Mouse (Mus musculus) bone marrow, adult 2 months (tissue): ENCODE results near the gene Gm20604. TPM values are rescaled to one million over a fixed set of nuclear protein-coding genes. Genes with fewer than 3 reads are reported as not detected.

Source experiments
- H3K27ac ChIP-seq: fragments of 200-500 bp; 2 replicates; pipeline ENCODE4 v1.5.1; 2012; ENCODE audit warnings: low read depth, mild to moderate bottlenecking, control low read depth, inconsistent platforms, low read length; ENCODE audit not compliant: control insufficient read depth, poor library complexity, insufficient read depth
- H3K4me1 ChIP-seq: fragments of 200-500 bp; 2 replicates; pipeline ENCODE4 v1.6.1; 2011; ENCODE audit warnings: low read length; ENCODE audit not compliant: control insufficient read depth, insufficient read depth
- H3K4me3 ChIP-seq: fragments of 200-500 bp; replicated peaks from 2 replicates; pipeline ENCODE3; 2011; ENCODE audit warnings: mild to moderate bottlenecking, low read depth, low read length, control low read depth; ENCODE audit not compliant: control insufficient read depth
- CTCF ChIP-seq: fragments of 200-500 bp; IDR thresholded peaks from 2 replicates; pipeline ENCODE4 v1.5.1; 2011; ENCODE audit warnings: low read length, control low read depth; ENCODE audit not compliant: control insufficient read depth, insufficient read depth
- POLR2A ChIP-seq: fragments of 200-500 bp; IDR thresholded peaks from 2 replicates; pipeline ENCODE4 v1.6.1; 2011; ENCODE audit warnings: low read depth, mild to moderate bottlenecking, control low read depth, low read length, borderline replicate concordance; ENCODE audit not compliant: control insufficient read depth
- WGBS: fragments of 180-500 bp; shearing (Covaris S2); methylation state at CpG from one replicate; pipeline ENCODE4 v1.1.7; 2018; 5-methylcytosine and 5-hydroxymethylcytosine counted together
- polyA plus RNA-seq: library from polyadenylated mRNA; stranded (reverse); fragments of >200 nt; gene quantifications from 2 replicates; pipeline ENCODE4 v1.2.4, GENCODE M21; 2011; ENCODE audit warnings: low replicate concordance; ENCODE audit not compliant: missing spikeins, insufficient read depth, insufficient read length

Gene Gm20604
- polyA plus RNA-seq, 1 experiment = 7.3 TPM

- TF ChIP-seq POLR2A = no peak
- no peak for TF ChIP-seq CTCF
- Histone ChIP-seq H3K27ac (peak overlapping the region; percentile 47), H3K4me1 (peaks cover 2% of the 10 kb centered on the region; the same call in 1 of the 2 replicates), H3K4me3 (peak overlapping the region; percentile 47)
- WGBS = 8% methylated on average over 15 of the region's 15 CpGs
Measured at GRCm38 (mm10) chr12:102702356-102703110, 55.9 kb downstream of the Gm20604 start.

DNA sequence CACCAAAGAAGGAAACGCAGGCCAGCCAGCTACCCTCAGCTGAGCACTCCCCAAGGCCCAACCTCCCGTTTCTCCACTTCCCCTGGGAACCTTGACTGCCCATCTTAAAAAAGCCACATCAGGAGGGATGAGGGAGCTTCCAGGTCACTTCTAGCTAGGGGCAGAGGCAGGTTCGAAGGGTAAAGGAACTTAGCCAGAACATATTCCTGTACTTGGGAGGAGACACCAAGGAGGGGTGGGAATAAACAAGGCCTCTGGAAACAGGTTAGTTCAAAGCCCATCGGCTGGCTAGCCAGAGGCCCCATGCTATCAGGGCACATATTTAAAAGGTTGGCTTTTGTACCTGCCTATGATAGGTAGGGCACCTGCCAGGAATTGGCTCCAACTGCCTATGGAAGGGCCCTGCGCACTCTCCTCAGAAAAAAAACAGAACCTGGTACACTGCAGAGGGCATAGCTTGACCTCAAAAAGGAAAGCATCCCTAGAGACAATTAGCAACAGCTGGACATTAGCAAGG, 56.7 kb downstream of the Gm20604 start:
- TF ChIP-seq CTCF (no peak), POLR2A (no peak)
- no peak overlapping the region for H3K27ac ChIP-seq
- WGBS = 50% methylated on average over 5 of the region's 5 CpGs
- H3K4me1 ChIP-seq = peaks cover 2% of the 10 kb centered on the region; the same call in 1 of the 2 replicates
- no peak overlapping the region for H3K4me3 ChIP-seq

GRCm38 (mm10) chr12:102700453-102700852, 58.0 kb downstream of the Gm20604 start:
- Histone ChIP-seq H3K27ac (no peak overlapping the region), H3K4me3 (no peak overlapping the region), H3K4me1 (peaks cover 3% of the 10 kb centered on the region; the same call in 1 of the 2 replicates)
- 83% methylated on average over 12 of the region's 12 CpGs for WGBS
- TF ChIP-seq POLR2A (no peak), CTCF (no peak)

DNA sequence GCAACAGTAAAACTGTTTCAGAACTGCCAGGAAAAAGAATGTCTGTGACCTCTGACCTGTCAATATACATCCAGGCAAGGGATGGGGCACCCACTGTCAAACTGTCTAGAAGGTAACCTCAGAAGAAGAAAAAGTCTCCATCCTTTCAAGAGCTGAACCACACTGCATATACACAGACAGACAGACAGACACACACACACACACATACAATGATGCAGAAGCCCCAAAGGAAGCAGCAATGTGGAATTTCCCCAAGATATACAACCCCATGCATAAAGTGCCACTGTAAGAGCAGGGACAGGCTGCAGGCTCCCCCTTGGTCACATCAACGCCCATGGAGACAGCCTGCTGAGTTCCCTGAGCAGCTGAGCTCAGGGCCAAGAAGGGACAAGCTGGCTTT, 59.3 kb downstream of the Gm20604 start:
- Histone ChIP-seq H3K4me1 (peaks cover 8% of the 10 kb centered on the region; the same call in 1 of the 2 replicates), H3K27ac (no peak overlapping the region), H3K4me3 (no peak overlapping the region)
- 62% methylated on average over 1 of the region's 1 CpGs for WGBS
- TF ChIP-seq CTCF (no peak), POLR2A (no peak)

DNA sequence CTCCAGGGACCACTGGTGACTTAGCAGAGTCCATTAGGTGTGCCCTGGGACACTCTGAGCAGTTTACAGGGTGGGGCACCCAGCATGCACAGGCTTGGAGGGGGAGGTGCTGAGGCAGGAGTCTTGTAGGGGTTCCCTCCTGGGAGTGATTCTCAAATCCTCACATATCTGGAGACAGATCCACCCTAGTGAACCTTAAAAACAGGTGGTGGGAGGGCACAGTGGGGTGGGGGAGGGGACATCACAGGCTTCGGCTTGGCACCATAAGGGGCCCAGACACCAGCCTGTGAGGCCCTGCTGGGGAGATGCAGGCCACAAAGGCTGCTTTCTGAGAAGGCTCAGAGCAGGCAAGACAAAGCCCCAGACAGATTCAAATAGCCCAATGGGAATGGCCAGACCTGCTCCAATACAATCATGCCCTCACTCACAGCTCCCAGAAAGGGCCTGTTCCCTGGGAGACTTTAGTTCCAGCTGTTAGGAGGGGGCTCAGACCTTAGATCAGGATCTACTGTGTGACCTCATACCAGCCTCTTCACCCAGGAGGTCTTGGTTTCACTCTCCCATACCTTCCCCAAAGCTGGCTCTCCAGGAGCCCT, 60.3 kb downstream of the Gm20604 start:
- Histone ChIP-seq H3K4me3 (no peak overlapping the region), H3K27ac (no peak overlapping the region; the same call in 1 of the 2 replicates), H3K4me1 (peaks cover 10% of the 10 kb centered on the region; the same call in 1 of the 2 replicates)
- 50% methylated on average over 1 of the region's 1 CpGs for WGBS
- no peak for TF ChIP-seq POLR2A
- no peak for TF ChIP-seq CTCF

GRCm38 (mm10) chr12:102697381-102697780, 61.1 kb downstream of the Gm20604 start:
- Histone ChIP-seq H3K4me1 (peaks cover 11% of the 10 kb centered on the region; the same call in 1 of the 2 replicates), H3K27ac (no peak overlapping the region), H3K4me3 (no peak overlapping the region)
- no peak for TF ChIP-seq POLR2A
- no peak for TF ChIP-seq CTCF
- WGBS = 75% methylated on average over 7 of the region's 7 CpGs

- WGBS = 85% methylated on average over 14 of the region's 14 CpGs
- H3K4me3 ChIP-seq = no peak overlapping the region
- peaks cover 10% of the 10 kb centered on the region; the same call in 1 of the 2 replicates for H3K4me1 ChIP-seq
- H3K27ac ChIP-seq = no peak overlapping the region
- TF ChIP-seq POLR2A (no peak), CTCF (no peak)
Measured at GRCm38 (mm10) chr12:102696635-102697354, 61.7 kb downstream of the Gm20604 start.
